Mouse (Mus musculus) cerebellum, adult 18-20 months (tissue): ENCODE measurements around the gene Noc2l.
A peak's percentile ranks its signal among the peaks of the same experiment; 100 is the strongest.

Experiments
- DNase-seq, 2 experiments: peaks; one replicate each; pipeline ENCODE4 v3.0.0; 2021

The Noc2l gene

GRCm38 (mm10) chr4:156235808-156236533 is at the start of gene Noc2l:
Noc2l (plus strand) TSS chr4:156236010.
- peak; percentile 95 to 96 for DNase-seq

GRCm38 (mm10) chr4:156188162-156188810 is 47.5 kb upstream of the Noc2l start:
- DNase-seq, result no peak

- DNase-seq, result peak in 1 of 2 experiments; percentile 16
Observed at GRCm38 (mm10) chr4:156188811-156189323, 46.9 kb upstream of the Noc2l start.

DNA sequence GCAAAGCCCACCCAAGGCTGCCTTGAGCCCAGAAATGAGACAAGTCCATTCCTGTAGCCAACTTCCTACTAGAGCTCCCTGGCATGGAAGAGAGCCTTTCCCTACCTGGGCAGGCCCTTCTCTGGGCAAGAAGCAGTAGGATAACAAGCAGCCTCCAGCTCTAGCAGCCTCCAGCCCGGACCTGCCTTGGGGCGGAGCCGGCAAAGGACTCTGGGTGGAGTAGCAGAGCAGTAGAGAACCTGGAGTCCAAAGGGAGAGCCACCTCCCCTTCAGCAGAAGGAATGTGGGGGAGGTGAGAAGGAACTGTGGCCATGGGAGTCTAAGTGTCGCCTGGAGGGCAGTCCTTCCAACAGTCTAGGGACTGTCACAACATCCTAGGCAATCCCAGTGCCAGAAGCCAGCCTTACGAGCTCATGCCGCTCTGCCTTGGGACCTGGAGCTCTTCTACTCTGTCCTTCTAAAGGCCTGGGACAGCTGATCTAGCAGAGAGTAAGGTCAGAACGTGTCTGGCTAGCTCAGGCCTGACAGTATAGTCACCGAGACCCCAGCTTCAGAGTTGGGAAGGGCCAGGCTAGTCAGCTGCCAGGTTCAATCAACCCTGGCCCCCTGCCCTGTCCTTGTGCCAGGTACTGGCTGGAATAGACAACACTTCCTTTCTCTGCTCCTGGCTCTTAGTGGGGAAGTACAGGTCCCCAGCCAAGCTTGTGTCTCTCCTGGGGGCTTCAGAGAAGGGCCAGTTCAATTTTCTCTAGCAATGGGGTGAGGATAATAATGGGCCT is 43.2 kb upstream of the Noc2l start:
- no peak for DNase-seq

GRCm38 (mm10) chr4:156193200-156193590 is 42.6 kb upstream of the Noc2l start:
- no peak for DNase-seq

DNA sequence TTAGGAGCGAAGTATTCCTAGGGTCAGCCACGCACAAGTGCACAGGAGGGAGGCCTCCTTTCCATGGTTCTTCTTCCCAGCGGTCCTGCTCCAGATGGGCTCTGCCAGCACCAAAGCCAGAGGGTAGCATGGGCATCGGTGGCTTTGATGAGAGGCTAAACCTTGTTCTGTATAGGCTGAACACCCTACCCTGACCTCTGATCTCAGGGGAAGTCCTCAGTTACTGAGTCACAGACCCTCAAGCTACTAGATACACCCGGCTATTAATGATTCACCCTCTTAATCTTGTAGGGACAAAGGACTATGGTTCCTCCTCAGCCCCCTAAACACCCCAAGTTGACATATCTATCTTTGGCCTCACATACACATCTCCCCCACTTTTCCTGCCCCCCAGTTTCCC is 41.9 kb upstream of the Noc2l start:
- DNase-seq, result no peak

DNA sequence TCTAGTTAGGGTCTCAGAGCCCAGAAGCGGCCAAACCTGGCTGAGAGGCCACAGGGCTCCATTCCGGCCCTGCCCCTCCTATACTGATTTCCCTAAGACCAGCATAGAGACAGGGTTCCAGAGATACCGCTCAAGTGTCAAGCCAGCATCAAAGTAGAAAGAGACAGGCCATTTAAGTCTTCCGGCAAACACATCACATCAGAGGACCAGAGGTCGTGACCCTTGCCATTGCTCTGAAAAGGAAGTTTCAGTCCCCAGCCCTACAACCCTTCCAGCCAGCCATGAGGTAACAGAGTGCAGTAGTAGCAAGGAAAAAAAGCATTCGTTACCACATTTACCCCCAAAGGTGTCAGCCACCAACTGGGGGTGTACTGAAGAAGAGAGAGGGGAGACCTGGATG is 41.5 kb upstream of the Noc2l start:
- no peak for DNase-seq

DNA sequence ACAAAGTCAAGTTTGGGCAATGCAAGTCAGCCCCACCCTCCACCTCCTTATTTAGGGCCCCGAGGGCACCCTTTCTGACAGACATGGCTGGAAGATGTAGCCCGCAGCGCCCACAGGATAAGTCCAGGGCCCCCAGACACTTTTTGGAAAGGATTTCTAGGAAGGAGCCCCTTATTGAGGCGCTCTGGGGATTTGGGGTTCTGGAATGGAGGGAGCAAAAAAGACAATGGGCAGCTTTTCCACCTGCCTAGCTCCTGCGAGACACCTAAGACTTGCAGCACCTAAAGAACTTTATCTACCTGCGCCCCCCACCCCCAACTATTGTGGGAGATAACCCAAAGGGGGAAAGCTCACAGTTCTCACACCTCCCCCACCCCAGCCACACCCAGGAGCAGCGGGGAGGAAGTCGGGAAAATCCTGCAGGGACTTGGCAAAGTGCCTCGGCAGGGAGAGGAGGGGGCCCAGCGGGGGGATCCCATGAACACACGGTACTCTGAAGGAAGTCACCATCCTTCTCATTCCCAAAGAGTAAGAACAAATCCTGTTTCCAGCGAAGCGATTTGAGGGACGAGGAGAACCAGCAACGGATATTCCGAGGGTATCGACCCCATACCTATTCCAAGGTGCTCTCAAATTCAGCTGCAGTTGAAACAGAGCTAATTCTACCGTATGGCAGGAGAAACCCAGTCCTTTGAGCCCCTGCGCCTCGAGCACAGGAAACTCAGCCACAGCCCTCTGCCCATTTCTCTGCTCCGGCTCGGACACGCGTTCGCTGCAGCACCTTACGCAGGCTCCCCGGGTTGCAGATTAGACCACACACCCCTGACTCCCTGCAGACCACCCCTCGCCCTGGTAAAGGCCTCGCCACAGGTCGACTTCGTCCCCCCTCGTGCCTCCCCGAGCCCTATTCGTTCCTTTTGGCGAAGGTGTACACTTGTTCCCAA is 39.6 kb upstream of the Noc2l start:
- peak; percentile 35 to 51 for DNase-seq

DNA sequence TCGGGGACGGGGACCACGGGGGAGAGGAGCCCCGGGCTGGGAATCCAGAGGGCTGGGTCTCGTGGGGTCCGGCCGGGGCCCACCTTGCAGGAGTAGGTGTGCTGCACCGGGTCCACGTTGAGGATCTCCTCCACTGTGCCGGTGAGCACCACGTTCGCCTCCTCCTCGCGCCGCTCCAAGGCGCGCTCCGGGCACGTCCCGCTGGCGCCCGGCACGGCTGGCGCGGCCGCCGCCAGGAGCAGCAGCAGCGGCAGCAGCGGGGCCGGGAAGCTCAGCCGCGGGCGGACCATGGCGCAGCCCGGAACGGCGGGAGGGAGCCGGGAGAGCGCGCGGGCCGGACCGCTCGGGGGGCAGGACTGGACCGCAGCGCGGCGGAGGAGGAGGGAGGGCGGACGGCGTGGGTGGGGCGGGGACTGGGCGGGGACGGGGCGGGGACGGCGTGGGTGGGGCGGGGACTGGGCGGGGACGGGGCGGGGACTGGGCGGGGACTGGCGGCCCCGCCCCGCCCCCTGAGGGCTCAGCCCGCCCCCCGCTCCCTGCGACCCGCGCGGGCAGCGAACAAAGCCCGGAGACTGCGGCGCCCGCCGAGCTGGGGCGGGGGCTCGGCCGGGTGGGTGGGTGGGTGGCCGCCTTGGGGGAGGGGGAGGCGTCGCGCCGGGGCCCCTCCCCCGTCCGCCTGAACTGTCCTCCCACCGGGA is 38.5 kb upstream of the Noc2l start, which contains the start of gene Agrn:
Gene Agrn (minus strand): TSS at position 358 of the 698 bp plus-strand sequence.
- peak; percentile 73 to 80 for DNase-seq

DNA sequence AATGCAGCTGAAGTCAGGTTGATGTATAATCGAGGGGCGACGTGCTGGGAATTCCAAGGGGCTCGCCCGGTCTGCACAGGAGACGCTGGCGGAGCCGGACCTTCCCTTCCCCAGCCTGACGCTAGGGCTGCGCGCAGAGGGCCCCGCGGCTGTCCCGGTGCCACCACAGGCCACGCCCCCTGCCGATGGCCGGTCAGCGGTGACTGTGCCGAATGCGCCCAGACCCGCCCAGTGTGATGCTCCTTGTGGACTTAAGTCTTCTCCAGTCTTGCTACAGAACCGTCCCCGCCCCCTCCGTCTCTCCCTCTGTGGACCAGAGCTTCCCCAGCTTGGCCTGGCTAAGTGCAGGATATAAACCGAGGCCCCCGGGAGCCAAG is 38.0 kb upstream of the Noc2l start:
- DNase-seq, result peak; percentile 86 to 88

DNA sequence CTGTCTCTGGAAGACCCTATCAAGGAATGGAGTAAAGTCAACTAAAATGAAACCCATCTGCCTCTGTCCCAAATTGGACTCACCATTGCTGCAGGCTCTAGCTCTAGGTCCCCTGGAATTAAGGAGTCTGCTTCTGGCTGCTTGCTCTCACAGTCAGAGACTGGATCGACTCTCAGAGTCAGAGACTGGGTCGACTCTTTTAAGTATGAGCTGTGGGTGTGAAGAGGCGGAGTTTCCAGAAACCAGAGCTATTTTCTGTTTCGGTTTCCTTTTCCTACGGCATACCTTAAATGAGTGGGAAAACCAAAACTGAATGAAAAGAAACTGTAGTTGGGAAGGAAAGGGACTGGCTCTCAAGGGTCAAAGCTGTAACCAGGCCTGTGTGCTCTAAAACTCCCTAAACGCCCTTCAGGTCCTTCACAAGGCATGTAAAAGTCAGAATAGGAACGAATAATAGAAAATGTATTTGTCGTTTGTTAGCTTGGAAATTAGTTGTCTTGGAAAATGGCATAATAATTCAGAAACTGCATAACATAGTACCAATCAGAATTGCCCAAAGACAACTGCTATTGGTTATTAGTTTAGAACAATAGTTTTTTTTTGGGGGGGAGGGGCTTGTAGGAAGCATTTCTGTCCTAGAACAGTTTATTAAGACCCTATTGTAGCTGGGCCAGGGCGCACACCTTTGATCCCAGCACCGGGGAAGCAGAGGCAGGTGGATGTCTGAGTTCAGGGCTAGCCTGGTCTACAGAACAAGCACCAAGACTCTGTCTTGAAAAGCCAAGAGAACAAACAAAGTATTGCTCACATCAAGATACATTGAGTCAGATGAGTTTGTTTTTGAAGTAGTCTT is 35.0 kb upstream of the Noc2l start, which contains the start of gene Isg15:
Gene Isg15 (minus strand): TSS at position 196 of the 853 bp plus-strand sequence.
- DNase-seq, result no peak

GRCm38 (mm10) chr4:156202462-156202893 is 33.3 kb upstream of the Noc2l start:
- no peak for DNase-seq

DNA sequence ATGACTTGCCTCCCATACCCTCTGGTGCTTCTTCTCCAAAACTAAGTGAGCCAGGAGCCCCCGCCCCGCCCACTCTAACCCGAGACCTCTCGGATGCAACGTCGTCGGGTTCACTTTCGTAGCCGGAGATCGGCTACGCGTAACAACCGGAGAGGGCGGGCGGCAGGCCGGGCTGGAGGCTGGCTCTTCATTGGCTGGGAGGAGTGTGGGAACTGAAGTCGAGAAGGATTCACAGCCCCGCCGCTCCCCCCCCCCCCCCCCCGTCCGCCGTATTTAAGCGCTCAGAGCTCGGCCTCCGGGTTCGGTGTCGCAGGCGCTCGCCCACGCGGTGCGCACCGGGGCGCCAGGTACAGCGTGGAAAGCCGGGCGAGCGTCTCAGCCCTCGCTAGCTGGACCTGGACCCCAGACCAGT is 32.8 kb upstream of the Noc2l start, which contains the start of gene AW011738:
Gene AW011738 (plus strand): TSS at position 304 of the 412 bp plus-strand sequence.
- peak; percentile 79 to 87 for DNase-seq

DNA sequence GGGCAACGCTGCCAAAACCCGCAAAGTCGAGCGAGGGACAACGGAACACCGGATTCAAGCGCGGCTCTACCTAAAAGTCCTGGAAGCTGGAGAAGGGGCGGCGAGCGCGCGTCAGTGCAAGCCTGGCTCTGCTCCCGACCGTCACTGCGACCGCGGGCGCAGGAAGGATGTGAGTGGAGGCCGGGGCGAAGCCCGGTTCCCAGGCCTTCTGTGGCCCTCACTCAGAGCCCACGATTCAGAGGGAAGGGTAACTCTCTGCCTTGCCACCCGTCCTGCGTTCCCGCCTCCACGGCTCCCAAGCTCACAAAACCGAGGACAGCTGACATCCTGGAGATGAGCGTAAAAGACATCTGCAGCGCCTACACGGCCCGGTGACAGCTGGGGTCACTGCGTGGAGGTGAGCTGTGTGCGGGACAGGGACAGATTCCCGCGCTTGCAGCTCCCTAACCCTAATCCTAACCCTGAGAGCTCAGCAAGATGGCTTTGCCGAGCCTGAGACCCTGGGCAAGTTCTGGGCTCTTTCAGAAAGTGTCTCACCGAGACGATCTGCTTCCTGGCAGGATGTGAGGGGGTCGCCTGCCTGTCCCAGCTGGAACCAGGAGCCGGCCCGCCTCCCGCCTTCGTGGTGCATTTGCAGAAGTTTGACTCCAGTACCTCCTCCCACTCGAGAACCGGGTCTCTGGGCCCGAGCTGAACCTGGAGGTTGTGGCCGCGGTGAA is 32.2 kb upstream of the Noc2l start:
- peak; percentile 38 to 50 for DNase-seq

DNA sequence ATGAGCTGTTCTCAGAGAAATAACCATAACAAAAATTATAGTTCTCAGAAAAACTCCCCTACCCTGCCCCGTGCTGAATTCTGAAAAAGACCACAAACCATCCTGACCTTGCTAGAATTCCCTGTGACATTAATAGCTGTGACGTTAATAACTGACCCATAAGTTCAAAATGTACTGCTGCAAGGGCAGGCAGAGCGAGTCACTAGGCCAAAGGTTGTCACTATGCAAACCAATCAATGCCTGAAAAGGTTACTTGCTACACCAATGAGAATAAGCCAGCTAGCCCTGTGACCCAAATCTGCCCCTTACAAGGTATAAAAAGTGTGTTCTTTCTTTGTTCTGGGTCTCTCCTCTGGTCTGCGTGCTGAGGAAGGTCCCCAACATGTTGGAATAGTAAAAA is 26.9 kb upstream of the Noc2l start:
- DNase-seq, result no peak

GRCm38 (mm10) chr4:156209963-156210635 is 25.7 kb upstream of the Noc2l start:
- no peak for DNase-seq

- no peak for DNase-seq
Observed at GRCm38 (mm10) chr4:156213134-156213533, 22.7 kb upstream of the Noc2l start.

DNA sequence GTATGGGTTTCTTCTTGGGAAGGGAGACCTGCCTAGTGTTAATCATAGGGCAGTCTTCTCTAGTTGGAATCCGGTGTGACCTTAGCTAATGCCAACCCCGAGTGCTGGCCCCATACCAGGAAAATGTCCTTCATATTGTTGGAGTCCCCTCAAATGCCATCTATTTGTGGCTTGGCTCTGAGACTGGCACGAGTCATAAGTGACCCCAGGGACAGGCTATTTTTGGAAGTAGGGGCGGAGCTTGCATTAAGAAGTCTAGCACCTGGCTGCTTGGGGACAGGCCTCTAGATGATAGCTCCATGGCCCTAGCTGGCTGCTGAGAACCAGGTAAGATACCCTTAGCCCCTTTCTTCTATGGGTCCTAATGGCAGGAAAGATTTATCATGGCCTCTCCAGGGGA is 20.2 kb upstream of the Noc2l start, which contains the start of gene Perm1:
Gene Perm1 (plus strand): TSS at position 220 of the 400 bp plus-strand sequence.
- DNase-seq, result no peak

DNA sequence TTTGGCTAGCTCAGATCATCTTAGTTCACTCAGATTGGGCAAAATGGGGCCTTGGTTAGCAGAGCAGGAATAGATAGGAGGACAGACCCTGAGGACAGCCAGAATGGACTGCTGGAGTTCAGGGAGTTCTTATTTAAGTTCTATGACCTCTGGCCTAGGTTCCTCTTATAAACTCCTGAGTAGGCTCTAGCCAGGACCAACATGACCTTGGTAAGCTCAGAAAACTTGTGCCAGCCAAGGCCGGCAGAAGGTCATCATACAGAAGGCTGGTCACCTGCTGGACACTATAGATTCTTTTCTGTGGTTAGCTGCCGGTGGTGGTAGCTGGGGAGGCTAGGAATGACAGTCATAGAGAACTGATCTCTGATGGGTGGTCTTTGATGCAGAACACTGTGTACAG is 19.6 kb upstream of the Noc2l start:
- no peak for DNase-seq
